Mouse (Mus musculus) erythroblast, embryonic 14.5 days (primary cell): ENCODE results near the gene Pecam1. TPM values are rescaled to one million over a fixed set of nuclear protein-coding genes. Genes with fewer than 3 reads are reported as not detected.

ENCODE experiments used
- H3K27me3 ChIP-seq: 2 replicates; pipeline ENCODE4 v1.6.1; 2012; ENCODE audit warnings: inconsistent platforms; ENCODE audit not compliant: control insufficient read depth
- H3K36me3 ChIP-seq: 2 replicates; pipeline ENCODE4 v1.6.1; 2012; ENCODE audit warnings: mild to moderate bottlenecking, inconsistent platforms; ENCODE audit not compliant: control insufficient read depth
- H3K4me1 ChIP-seq: 2 replicates; pipeline ENCODE4 v1.6.1; 2012; ENCODE audit warnings: inconsistent platforms; ENCODE audit not compliant: control insufficient read depth
- H3K4me3 ChIP-seq: replicated peaks from 2 replicates; pipeline ENCODE3; 2012; ENCODE audit warnings: moderate library complexity, mild to moderate bottlenecking, inconsistent platforms
- H3K9me3 ChIP-seq: 2 replicates; pipeline ENCODE4 v1.6.1; 2012; ENCODE audit warnings: low read length, inconsistent platforms, mixed read lengths; ENCODE audit not compliant: control insufficient read depth
- GATA1 ChIP-seq: IDR thresholded peaks from 2 replicates; pipeline ENCODE4 v1.6.1; 2012; ENCODE audit warnings: low read length, inconsistent platforms, mixed read lengths
- TAL1 ChIP-seq: IDR thresholded peaks from 3 replicates; pipeline ENCODE4 v1.6.1; 2012; ENCODE audit warnings: low read length, inconsistent platforms, mixed read lengths
- polyA plus RNA-seq: library from polyadenylated mRNA; stranded (reverse); fragments of >175 nt; gene quantifications from 2 replicates; pipeline ENCODE4 v1.2.3, GENCODE M21; 2012

Gene Pecam1
- polyA plus RNA-seq, 1 experiment = not detected

GRCm38 (mm10) chr11:106666470-106667107 is 83.8 kb downstream of the Pecam1 start:
- Histone ChIP-seq H3K36me3 (no peaks in the 10 kb centered on the region), H3K4me3 (no peak overlapping the region), H3K4me1 (no peaks in the 10 kb centered on the region), H3K27me3 (no peaks in the 10 kb centered on the region), H3K9me3 (no peaks in the 10 kb centered on the region)
- TF ChIP-seq TAL1 = no peak
- TF ChIP-seq GATA1 = no peak

GRCm38 (mm10) chr11:106665841-106666240 is 84.6 kb downstream of the Pecam1 start:
- Histone ChIP-seq H3K36me3 (no peaks in the 10 kb centered on the region), H3K9me3 (no peaks in the 10 kb centered on the region), H3K27me3 (no peaks in the 10 kb centered on the region), H3K4me1 (no peaks in the 10 kb centered on the region), H3K4me3 (no peak overlapping the region)
- no peak for TF ChIP-seq TAL1
- TF ChIP-seq GATA1 = no peak

DNA sequence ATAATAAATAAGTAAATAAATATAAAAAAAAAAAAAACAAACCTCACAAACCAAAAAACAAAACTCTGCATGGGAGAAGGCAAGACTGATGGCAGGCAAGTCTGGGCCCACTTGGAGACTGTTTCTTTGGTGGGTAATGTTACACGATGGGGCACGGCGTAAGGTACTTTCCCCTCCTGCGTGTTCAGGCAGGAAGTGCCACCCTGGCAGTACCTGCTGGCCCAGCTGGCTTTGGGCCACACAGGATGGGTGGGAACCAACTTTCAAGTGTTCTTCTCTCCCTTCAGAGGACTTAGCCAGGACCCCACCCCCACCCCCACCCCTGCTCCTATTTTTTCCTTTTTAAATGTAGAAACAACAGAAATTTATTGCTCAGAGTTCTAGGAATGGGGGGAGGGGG is 85.1 kb downstream of the Pecam1 start:
- no peaks in the 10 kb centered on the region for H3K4me1 ChIP-seq
- TF ChIP-seq TAL1 (no peak), GATA1 (no peak)
- no peaks in the 10 kb centered on the region for H3K27me3 ChIP-seq
- H3K9me3 ChIP-seq = no peaks in the 10 kb centered on the region
- H3K4me3 ChIP-seq = no peak overlapping the region
- H3K36me3 ChIP-seq = no peaks in the 10 kb centered on the region

DNA sequence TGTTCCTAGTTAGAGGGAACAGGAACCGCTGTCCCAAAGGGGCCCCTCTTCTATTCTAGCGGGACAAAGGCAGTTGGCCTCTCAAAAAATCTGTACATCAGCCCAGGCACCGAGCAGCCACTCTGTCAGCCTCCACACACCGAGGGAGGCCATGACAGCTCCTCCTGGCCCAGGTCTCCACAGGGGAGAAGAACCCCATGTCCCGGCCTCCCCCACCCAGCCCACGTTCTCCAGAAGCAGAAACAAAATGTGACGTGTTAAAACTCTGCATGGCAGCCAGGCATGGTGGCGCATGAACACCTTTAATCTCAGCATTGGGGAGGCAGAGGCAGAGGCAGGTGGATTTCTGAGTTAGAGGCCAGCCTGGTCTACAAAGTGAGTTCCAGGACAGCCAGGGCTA is 85.7 kb downstream of the Pecam1 start:
- no peaks in the 10 kb centered on the region for H3K27me3 ChIP-seq
- no peaks in the 10 kb centered on the region for H3K4me1 ChIP-seq
- TF ChIP-seq TAL1 = no peak
- no peak for TF ChIP-seq GATA1
- no peaks in the 10 kb centered on the region for H3K36me3 ChIP-seq
- no peaks in the 10 kb centered on the region for H3K9me3 ChIP-seq
- H3K4me3 ChIP-seq = no peak overlapping the region

DNA sequence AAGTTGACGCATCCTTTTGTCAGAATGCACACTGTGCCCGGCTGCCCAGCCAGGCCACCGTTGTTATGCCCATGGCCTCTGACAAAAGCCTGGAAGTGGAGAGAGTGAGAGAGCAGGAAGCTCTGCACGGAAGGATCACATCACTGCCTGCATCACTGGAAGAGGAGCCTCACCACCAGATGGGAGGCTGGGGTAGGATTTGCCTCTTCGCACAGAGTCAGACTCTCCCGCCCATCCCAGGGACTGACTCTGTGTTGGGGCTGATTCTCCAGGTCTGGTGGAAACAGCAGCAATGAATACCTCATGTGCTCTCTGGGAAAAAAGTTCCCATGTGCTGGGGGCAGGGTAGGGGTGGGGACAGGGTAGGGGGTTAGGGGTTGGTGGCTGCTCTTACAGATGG is 86.6 kb downstream of the Pecam1 start:
- Histone ChIP-seq H3K36me3 (no peaks in the 10 kb centered on the region), H3K4me1 (no peaks in the 10 kb centered on the region), H3K27me3 (no peaks in the 10 kb centered on the region), H3K9me3 (no peaks in the 10 kb centered on the region), H3K4me3 (no peak overlapping the region)
- no peak for TF ChIP-seq GATA1
- no peak for TF ChIP-seq TAL1

GRCm38 (mm10) chr11:106662634-106663407 is 87.6 kb downstream of the Pecam1 start:
- H3K9me3 ChIP-seq = no peaks in the 10 kb centered on the region
- no peaks in the 10 kb centered on the region for H3K4me1 ChIP-seq
- no peaks in the 10 kb centered on the region for H3K27me3 ChIP-seq
- no peak overlapping the region for H3K4me3 ChIP-seq
- no peak for TF ChIP-seq TAL1
- no peak for TF ChIP-seq GATA1
- H3K36me3 ChIP-seq = no peaks in the 10 kb centered on the region

DNA sequence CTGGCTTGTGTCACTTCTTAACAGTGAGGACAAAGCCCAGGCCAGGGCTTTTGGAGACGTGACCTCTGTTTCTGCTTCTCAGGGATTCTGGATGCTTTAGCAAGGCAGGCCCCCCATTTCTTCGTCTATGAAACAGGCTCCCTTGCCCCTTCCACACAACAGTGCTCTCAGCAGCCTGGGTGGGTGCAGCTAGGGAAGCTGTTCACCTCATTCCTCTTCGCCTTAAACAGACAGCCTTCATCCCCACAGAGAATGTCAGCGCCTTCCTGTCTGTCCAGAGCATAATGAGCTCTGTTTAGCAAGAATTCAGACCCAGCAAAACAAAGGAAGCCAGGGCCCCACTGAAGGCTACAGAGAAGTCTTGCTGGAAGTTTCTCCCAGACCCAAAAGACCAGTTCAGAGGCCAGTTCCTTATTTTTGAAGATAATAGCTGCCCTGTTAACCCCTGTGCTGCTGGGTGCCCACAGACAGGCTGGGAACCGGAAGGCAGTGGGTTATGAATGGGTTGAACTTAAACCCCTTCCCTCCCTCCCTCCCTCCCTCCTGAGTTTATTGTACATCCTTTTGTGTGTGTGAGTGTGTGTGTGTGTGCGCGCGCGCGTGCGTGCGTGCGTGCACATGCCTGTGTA is 89.9 kb downstream of the Pecam1 start:
- Histone ChIP-seq H3K36me3 (no peaks in the 10 kb centered on the region), H3K9me3 (no peaks in the 10 kb centered on the region), H3K4me1 (no peaks in the 10 kb centered on the region), H3K4me3 (no peak overlapping the region), H3K27me3 (no peaks in the 10 kb centered on the region)
- no peak for TF ChIP-seq TAL1
- TF ChIP-seq GATA1 = no peak

GRCm38 (mm10) chr11:106659598-106660295 is 90.7 kb downstream of the Pecam1 start:
- H3K4me3 ChIP-seq = no peak overlapping the region
- no peaks in the 10 kb centered on the region for H3K9me3 ChIP-seq
- H3K27me3 ChIP-seq = no peaks in the 10 kb centered on the region
- no peaks in the 10 kb centered on the region for H3K4me1 ChIP-seq
- H3K36me3 ChIP-seq = no peaks in the 10 kb centered on the region
- TF ChIP-seq TAL1 = no peak
- no peak for TF ChIP-seq GATA1
